Mouse (Mus musculus) heart, embryonic 12.5 days (tissue): ENCODE data around the gene Ppig. TPM values are rescaled to one million over a fixed set of nuclear protein-coding genes. Genes with fewer than 3 reads are reported as not detected.
A peak's percentile ranks its signal among the peaks of the same experiment; 100 is the strongest.
"Not testable (repeated sequence)": the region's sequence is repeated elsewhere in the genome, so short reads cannot be mapped to it uniquely, and the experiment has no call there.

ENCODE experiments used
- ATAC-seq: fragments of 200-750 bp; cut with Nextera tagmentation; 2 replicates; pipeline ENCODE4 v1.8.0; 2017; ENCODE audit warnings: moderate TSS enrichment, moderate library complexity; ENCODE audit not compliant: insufficient number of reproducible peaks, low FRiP score
- H3K27ac ChIP-seq: fragments of 300-500 bp; sonication (generic); 2 replicates; pipeline ENCODE4 v1.5.1; 2016; ENCODE audit warnings: mild to moderate bottlenecking, moderate library complexity; ENCODE audit not compliant: poor library complexity, severe bottlenecking
- H3K27me3 ChIP-seq: fragments of 300-500 bp; sonication (generic); replicated peaks from 2 replicates; pipeline ENCODE4 v1.6.1; 2016; ENCODE audit warnings: mild to moderate bottlenecking, moderate library complexity
- H3K36me3 ChIP-seq: fragments of 300-500 bp; sonication (generic); 2 replicates; pipeline ENCODE4 v1.6.1; 2016; ENCODE audit warnings: mild to moderate bottlenecking, moderate library complexity
- H3K4me1 ChIP-seq: fragments of 300-500 bp; sonication (generic); replicated peaks from 2 replicates; pipeline ENCODE4 v1.6.1; 2016; ENCODE audit warnings: mild to moderate bottlenecking
- H3K4me2 ChIP-seq: fragments of 300-500 bp; sonication (generic); 2 replicates; pipeline ENCODE4 v1.6.1; 2016; ENCODE audit warnings: mild to moderate bottlenecking, moderate library complexity
- H3K4me3 ChIP-seq: fragments of 300-500 bp; sonication (generic); 2 replicates; pipeline ENCODE4 v1.5.1; 2016; ENCODE audit warnings: mild to moderate bottlenecking
- H3K9ac ChIP-seq: fragments of 300-500 bp; sonication (generic); 2 replicates; pipeline ENCODE4 v1.6.1; 2016; ENCODE audit warnings: mild to moderate bottlenecking, moderate library complexity
- H3K9me3 ChIP-seq: fragments of 300-500 bp; sonication (generic); replicated peaks from 2 replicates; pipeline ENCODE4 v1.6.1; 2016; ENCODE audit warnings: mild to moderate bottlenecking, moderate library complexity
- WGBS: fragments of 180-500 bp; shearing (Covaris S2); methylation state at CpG from one replicate; pipeline ENCODE4 v1.1.7; 2016; 5-methylcytosine and 5-hydroxymethylcytosine counted together
- polyA plus RNA-seq: library from polyadenylated mRNA; unstranded; fragments of >200 nt; fragmentation: Nextera tagmentation; extraction: Ambion mirVana; gene quantifications from 2 replicates; pipeline ENCODE4 v1.2.1, GENCODE M21; 2016

Ppig gene
- 115 and 120 TPM in 2 replicates for polyA plus RNA-seq

DNA sequence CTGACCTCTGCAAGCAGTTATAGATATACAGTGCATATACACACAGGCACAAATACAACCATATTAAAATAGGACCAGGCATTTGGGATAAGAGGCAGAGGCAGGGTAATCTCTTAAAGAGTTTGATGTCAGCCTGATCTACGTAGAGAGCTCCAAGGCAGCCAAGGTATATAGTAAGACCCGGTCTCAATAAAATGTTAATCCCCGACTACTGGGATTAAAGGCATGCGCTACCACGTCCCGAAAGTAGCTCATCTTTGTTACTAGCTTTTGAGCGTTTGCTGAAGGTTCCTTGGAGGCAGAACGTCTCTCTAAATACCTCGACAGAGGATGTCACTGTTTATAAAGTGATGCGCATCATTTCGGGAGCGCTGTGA lies at the start of gene Ppig:
Gene Ppig, plus strand, starts transcription at position 273 of the 377 bp plus-strand sequence.
- 4% methylated on average over 12 of the region's 12 CpGs for WGBS
- no peaks in the 10 kb centered on the region for H3K9me3 ChIP-seq
- H3K9ac ChIP-seq = peak within 1 kb of the TSS; percentile 98
- no peaks in the 10 kb centered on the region for H3K36me3 ChIP-seq
- H3K27ac ChIP-seq = peak within 1 kb of the TSS; percentile 87
- H3K4me1 ChIP-seq = peaks cover 7% of the 10 kb centered on the region; the same call in 1 of the 2 replicates
- peak within 1 kb of the TSS; percentile 98 for H3K4me3 ChIP-seq
- ATAC-seq = peak; percentile 4; the same call in 1 of the 2 replicates
- H3K27me3 ChIP-seq = no peaks in the 10 kb centered on the region; the same call in 1 of the 2 replicates
- H3K4me2 ChIP-seq = peak within 1 kb of the TSS; percentile 77

DNA sequence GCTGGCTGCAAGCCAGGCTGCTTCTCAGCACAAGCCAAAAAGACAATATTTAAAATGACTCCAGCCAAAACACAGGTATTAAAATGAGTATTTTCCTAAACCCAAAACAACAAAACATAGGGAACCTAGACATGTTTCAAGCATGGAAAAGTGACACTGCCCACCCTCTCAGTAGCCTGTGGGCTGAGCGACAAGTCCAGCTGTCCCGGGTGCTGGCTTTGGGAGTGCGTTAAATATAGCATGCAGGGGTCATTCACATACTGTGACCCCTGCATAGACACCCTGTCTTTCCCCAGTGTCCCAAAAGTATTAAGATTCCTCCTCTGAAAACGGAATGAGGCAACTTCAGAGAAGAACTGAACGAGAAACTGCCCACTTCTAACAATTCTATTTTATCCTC lies 48.6 kb upstream of the Ppig start:
- Histone ChIP-seq H3K27ac (no peak overlapping the region), H3K4me3 (peak overlapping the region; percentile 40; the same call in 1 of the 2 replicates), H3K9ac (peak overlapping the region; percentile 48; the same call in 1 of the 2 replicates), H3K36me3 (peaks cover 9% of the 10 kb centered on the region; the same call in 1 of the 2 replicates), H3K4me1 (peaks cover 10% of the 10 kb centered on the region; the same call in 1 of the 2 replicates), H3K27me3 (no peaks in the 10 kb centered on the region), H3K9me3 (no peaks in the 10 kb centered on the region), H3K4me2 (peak overlapping the region; percentile 63)
- WGBS = 50% methylated on average over 5 of the region's 5 CpGs
- no peak for ATAC-seq

DNA sequence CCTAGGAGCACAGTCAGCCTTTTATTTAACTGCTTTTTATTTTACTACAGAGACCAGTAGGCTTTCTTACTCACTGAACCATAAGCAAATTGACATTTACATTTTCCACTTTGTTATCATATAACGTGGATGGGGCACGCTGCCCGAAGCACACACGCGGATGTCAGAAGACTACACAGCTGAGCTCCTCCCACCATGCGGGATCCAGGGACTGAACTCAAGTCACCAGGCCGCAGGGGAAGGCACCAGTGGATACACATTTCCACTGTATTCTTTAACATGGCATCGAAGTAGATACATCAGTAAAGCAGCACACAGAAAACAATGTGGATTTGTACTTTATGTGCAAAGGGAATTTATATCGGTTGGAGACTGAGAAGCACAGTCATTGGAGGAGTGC lies 47.1 kb upstream of the Ppig start:
- Histone ChIP-seq H3K4me2 (no peak overlapping the region), H3K9ac (no peak overlapping the region), H3K4me3 (no peak overlapping the region), H3K9me3 (no peaks in the 10 kb centered on the region), H3K27ac (no peak overlapping the region), H3K4me1 (peaks cover 8% of the 10 kb centered on the region; the same call in 1 of the 2 replicates), H3K36me3 (peaks cover 20% of the 10 kb centered on the region), H3K27me3 (no peaks in the 10 kb centered on the region)
- 88% methylated on average over 9 of the region's 9 CpGs for WGBS
- no peak for ATAC-seq

DNA sequence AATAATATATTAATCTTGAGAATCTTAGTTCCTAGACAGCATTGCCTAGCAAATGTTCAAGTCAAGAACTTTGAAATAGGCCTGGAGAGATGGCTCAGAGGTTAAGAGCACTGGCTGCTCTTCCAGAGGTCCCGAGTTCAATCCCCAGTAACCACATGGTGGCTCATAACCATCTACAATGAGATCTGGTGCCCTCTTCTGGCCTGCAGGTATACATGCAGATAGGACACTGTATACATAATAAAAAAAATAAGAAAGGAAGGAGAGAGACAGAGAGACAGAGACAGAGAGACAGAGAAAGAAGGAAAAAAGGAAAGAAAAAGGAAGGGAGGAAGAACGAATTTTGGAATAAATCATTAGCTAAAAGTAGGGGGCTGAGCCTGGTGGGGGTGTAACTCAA lies 45.6 kb upstream of the Ppig start:
- WGBS = 49% methylated on average over 2 of the region's 2 CpGs
- Histone ChIP-seq H3K27me3 (no peaks in the 10 kb centered on the region), H3K4me3 (no peak overlapping the region), H3K4me1 (peaks cover 5% of the 10 kb centered on the region; the same call in 1 of the 2 replicates), H3K36me3 (peaks cover 30% of the 10 kb centered on the region), H3K9ac (no peak overlapping the region), H3K9me3 (no peaks in the 10 kb centered on the region), H3K4me2 (no peak overlapping the region), H3K27ac (no peak overlapping the region)
- no peak for ATAC-seq

DNA sequence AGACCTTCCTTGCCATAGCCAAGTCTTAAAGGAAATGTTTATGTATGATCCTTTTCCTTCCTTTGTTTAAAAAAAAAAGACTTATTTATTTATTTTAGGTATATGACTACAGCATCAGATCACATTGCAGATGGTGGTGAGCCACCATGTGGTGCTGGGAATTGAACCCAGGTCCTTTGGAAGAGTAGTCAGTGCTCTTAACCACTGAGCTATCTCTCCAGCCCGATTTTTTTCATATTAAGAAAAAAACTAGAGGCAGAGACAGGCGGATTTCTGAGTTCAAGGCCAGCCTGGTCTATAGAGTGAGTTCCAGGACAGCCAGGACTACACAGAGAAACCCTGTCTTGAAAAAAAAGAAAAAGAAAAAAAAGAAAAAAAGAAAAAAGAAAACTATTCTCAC lies 45.1 kb upstream of the Ppig start:
- H3K27me3 ChIP-seq, H3K27ac ChIP-seq, H3K4me3 ChIP-seq, H3K9me3 ChIP-seq, H3K4me2 ChIP-seq, H3K9ac ChIP-seq, H3K4me1 ChIP-seq, ATAC-seq: not testable (repeated sequence)
- peaks cover 32% of the 10 kb centered on the region for H3K36me3 ChIP-seq
- 75% methylated on average over 2 of the region's 2 CpGs for WGBS

DNA sequence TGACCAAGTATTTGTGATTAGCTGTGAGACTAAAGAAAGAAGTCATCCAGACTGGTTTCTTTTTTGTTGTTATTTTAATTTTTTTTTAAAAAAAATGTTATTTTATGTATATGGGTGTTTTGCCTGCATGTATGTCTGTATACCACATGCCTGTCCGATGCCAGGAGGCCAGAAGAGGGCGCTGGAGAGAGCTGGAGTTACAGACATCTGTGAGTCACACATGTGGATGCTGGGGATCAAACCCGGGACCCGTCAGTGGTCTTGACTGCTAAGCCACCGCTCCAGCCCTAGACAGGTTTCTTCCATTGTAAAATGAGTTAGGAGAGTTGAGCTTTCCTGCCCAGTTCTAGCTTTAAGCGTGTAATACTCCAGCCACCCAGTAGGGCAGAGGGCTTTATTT lies 42.4 kb upstream of the Ppig start:
- Histone ChIP-seq H3K4me1 (no peaks in the 10 kb centered on the region), H3K36me3 (peaks cover 47% of the 10 kb centered on the region), H3K27me3 (no peaks in the 10 kb centered on the region), H3K4me2 (no peak overlapping the region), H3K27ac (no peak overlapping the region), H3K9me3 (no peaks in the 10 kb centered on the region), H3K9ac (no peak overlapping the region), H3K4me3 (no peak overlapping the region)
- ATAC-seq = no peak
- WGBS = 64% methylated on average over 6 of the region's 6 CpGs

DNA sequence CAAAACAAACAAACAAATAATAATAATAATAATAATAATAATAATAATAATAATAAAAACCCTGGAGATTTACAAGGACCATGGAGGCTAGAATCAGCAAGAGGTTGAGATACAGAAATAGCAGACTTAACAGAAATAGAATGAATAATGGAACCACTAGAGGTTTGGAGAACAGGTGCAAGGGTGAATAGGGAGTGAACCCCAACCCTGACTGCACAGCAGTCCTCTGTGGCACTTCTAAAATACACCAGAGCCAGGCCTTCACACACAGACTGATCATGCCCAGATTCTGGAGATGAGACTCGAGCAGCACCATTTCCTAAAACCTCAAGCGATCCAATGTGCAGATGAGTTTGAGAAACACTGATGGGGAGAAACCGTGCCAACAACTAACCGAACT lies 40.4 kb upstream of the Ppig start:
- Histone ChIP-seq H3K4me1 (no peaks in the 10 kb centered on the region), H3K27ac (no peak overlapping the region), H3K9ac (no peak overlapping the region), H3K4me2 (no peak overlapping the region), H3K36me3 (peaks cover 56% of the 10 kb centered on the region), H3K9me3 (no peaks in the 10 kb centered on the region), H3K27me3 (no peaks in the 10 kb centered on the region), H3K4me3 (no peak overlapping the region)
- ATAC-seq = no peak
- WGBS = 85% methylated on average over 4 of the region's 4 CpGs

DNA sequence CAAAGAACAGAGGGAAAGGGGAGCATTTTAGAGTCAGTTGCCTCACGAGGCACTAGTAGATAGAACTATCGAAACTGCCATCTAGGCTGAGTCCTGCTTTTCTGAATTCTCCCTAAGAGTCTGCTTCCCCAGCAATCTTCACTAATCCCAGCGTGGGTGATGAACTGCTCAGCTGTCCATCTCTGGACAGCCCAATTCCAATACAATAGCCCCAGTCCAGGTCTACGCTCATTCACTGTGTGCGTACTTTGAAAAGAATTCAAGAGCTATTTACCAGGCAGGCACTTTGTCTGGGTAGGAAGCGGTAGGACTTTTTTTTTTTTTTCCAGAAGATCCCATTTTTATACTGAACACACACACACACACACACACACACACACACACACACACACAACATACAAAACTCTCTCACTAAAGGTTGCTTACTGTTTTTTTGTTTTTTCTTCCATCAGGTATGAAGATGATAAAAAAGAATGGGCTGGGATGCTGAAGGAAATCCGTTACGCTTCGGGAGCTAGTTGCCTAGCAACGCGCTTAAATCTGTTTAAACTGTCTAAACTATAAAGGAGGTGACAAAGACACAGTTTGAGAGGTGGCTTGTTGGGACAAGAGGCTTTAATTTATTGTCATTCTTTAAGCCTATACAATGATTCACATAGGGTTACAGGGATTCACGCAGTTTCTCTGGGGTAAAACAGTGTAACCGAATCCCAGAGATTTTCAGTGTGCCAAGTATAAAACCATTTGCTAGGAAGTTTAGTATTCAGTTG lies 39.1 kb upstream of the Ppig start:
- Histone ChIP-seq H3K4me1 (no peaks in the 10 kb centered on the region), H3K9me3 (no peaks in the 10 kb centered on the region), H3K27me3 (no peaks in the 10 kb centered on the region), H3K9ac (no peak overlapping the region), H3K27ac (no peak overlapping the region), H3K4me3 (no peak overlapping the region), H3K36me3 (peaks cover 66% of the 10 kb centered on the region), H3K4me2 (no peak overlapping the region)
- WGBS = 88% methylated on average over 13 of the region's 13 CpGs
- no peak for ATAC-seq

DNA sequence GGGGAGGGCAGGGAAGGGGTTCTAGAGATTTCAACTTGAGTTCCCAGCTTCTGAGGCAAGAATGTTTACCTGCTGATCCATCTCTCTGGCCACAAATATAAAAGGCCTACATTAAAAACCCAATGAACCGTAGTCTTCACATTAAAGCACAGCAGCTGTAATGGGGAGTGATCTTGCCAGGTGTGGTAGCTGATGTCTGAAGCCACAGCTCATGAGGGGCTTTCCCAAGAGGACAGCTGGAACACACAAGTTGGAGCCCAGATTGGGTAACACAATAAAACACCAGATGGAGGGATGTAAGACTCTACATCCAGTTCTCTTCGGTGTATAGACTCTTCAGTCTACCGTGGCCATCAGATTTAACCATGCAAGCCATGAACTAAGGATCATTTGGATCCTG lies 37.9 kb upstream of the Ppig start:
- H3K4me3 ChIP-seq = no peak overlapping the region
- no peaks in the 10 kb centered on the region for H3K4me1 ChIP-seq
- WGBS = 90% methylated on average over 3 of the region's 3 CpGs
- H3K36me3 ChIP-seq = peaks cover 68% of the 10 kb centered on the region
- H3K27me3 ChIP-seq = no peaks in the 10 kb centered on the region
- no peak overlapping the region for H3K9ac ChIP-seq
- H3K9me3 ChIP-seq = no peaks in the 10 kb centered on the region
- no peak overlapping the region for H3K27ac ChIP-seq
- no peak for ATAC-seq
- no peak overlapping the region for H3K4me2 ChIP-seq

DNA sequence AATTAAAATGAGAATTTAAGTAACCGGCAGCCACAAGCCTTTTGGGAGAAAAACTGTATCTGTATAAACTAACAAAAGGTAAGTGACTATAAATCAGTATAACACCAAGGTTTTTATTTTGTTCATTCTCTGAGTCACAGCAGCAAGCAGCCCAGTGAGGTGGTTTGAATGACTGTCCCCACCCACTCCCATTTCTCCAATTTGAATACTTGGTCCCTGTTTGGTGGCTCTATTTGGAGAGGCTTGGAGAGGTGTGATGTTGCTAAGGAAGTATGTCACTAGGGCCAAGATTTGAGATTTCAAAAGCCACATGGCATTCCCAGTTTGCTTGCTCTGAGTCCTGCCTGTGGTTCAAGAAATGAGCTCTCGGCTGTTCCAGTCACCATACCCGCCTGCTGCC lies 32.1 kb upstream of the Ppig start:
- no peak overlapping the region for H3K27ac ChIP-seq
- ATAC-seq = no peak
- no peak overlapping the region for H3K9ac ChIP-seq
- no peaks in the 10 kb centered on the region for H3K27me3 ChIP-seq
- WGBS = 92% methylated on average over 3 of the region's 3 CpGs
- no peaks in the 10 kb centered on the region for H3K9me3 ChIP-seq
- no peak overlapping the region for H3K4me3 ChIP-seq
- H3K4me2 ChIP-seq = no peak overlapping the region
- peaks cover 79% of the 10 kb centered on the region for H3K36me3 ChIP-seq
- H3K4me1 ChIP-seq = no peaks in the 10 kb centered on the region

DNA sequence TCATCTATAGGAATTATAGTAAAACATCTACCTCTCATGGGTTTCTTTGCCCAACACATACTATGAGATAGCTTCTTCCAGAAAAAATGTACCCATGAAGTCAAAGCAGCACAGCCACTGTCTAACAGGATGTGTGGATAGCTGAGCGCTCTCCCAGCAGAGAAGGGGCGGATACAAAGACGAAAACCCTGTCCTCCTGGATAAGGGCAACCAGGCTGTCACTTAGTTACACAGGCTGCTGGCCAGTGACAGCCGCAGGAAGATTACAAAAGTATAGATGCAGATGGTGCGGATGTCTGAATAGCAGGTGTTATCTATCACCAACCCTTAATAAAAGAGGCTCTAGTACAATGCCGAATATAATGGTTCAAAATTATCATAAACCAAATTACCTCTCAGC lies 31.5 kb upstream of the Ppig start:
- Histone ChIP-seq H3K27me3 (no peaks in the 10 kb centered on the region), H3K9ac (no peak overlapping the region), H3K36me3 (peaks cover 76% of the 10 kb centered on the region), H3K4me1 (no peaks in the 10 kb centered on the region), H3K4me3 (no peak overlapping the region), H3K4me2 (no peak overlapping the region), H3K27ac (no peak overlapping the region), H3K9me3 (no peaks in the 10 kb centered on the region)
- no peak for ATAC-seq
- 87% methylated on average over 6 of the region's 6 CpGs for WGBS

DNA sequence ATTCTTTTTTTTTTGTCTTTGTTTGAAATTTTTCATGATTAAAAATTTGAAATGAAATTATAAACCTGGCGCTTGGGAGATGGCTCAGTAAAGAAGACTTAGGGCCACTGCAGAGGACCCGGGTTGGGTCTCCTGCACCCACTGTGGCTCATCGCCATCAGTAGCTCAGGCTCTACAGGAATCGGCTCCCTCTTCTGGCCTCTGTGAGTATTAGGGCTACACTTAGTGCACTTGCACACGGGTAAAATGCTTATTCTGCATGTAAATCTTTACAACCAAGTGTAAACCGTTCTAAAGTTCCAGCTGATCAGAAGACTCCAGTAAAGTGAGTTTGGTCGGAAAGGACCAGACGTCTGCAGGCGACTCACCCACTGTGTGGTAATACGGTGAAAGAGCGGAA lies 28.8 kb upstream of the Ppig start:
- H3K9ac ChIP-seq = no peak overlapping the region
- H3K4me2 ChIP-seq = no peak overlapping the region
- ATAC-seq = no peak
- no peaks in the 10 kb centered on the region for H3K27me3 ChIP-seq
- no peaks in the 10 kb centered on the region for H3K4me1 ChIP-seq
- 89% methylated on average over 11 of the region's 11 CpGs for WGBS
- H3K4me3 ChIP-seq = no peak overlapping the region
- H3K27ac ChIP-seq = no peak overlapping the region
- peaks cover 72% of the 10 kb centered on the region for H3K36me3 ChIP-seq
- no peaks in the 10 kb centered on the region for H3K9me3 ChIP-seq
